In the genomic region with DNA sequence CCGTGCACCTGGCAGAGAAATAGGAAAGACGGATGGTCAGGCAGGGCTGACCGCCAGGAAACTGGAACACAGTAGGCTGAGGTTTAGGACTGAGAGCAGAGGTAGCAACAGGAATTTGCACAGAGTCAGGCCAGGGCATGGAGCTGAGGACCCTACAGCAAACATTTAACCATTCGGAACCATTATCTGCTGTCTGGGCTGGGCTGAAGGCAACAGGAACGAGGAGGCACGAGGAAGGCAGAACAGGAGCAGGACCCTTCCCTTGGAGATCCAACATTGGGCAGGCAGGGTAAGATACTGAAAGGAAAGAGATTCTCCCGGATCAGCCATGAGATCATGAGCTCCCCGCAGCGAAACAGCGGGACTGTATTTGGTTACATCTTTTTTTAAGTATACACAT, we compare ENCODE assay signal across 28 mouse cellular contexts. TPM values are rescaled to one million over a fixed set of nuclear protein-coding genes. Genes with fewer than 3 reads are reported as not detected.
DNase-seq lines count a peak whose midpoint lies in the region; ATAC-seq and TF ChIP-seq lines count a peak whose summit lies in the region.
"Had no signal": no experiment of that assay in that cellular context is flagged by ENCODE, and none has a peak within 500 bp of the region (broad histone marks: within the 10 kb centered on the region; RNA-seq: fewer than 3 reads in every experiment).

No protein-coding gene starts in this region.

- no peak for TF ChIP-seq EP300 in heart, adult 2 months (IDR thresholded peaks at IDR 0.05; ENCODE audit: insufficient read depth, low read depth, low read length)

- H3K9ac ChIP-seq in forebrain, embryonic 11.5 days (ENCODE audit: low read length), result no peak overlapping the region
- no peak overlapping the region for H3K9ac ChIP-seq in forebrain, embryonic 15.5 days (replicated peaks)
- no peak overlapping the region for H3K9ac ChIP-seq in heart, adult 2 months (ENCODE audit: low read depth, low read length)
- H3K9ac ChIP-seq: embryonic facial prominence, embryonic 12.5 days; embryonic facial prominence, embryonic 15.5 days; forebrain, embryonic 13.5 days had no signal

- no peak for TF ChIP-seq POLR2A in heart, adult 2 months (IDR thresholded peaks at IDR 0.05; ENCODE audit: insufficient read depth, low read depth, low read length)

- H3K4me3 ChIP-seq in forebrain, embryonic 11.5 days (ENCODE audit: low read depth, low read length), result no peak overlapping the region
- H3K4me3 ChIP-seq in forebrain, embryonic 15.5 days, result no peak overlapping the region
- H3K4me3 ChIP-seq in heart, adult 2 months, result no peak overlapping the region
- H3K4me3 ChIP-seq in E14TG2a.4 (replicated peaks; ENCODE audit: low read length), result 0 out of 2 replicates have a peak overlapping the region, but pooled peaks have one; percentile 79
- H3K4me3 ChIP-seq: embryonic facial prominence, embryonic 12.5 days; embryonic facial prominence, embryonic 15.5 days; erythroblast, embryonic 14.5 days; forebrain, embryonic 10.5 days; forebrain, embryonic 13.5 days had no signal

- WGBS in forebrain, embryonic 11.5 days, result 86% methylated on average over 10 of the region's 10 CpGs
- WGBS in forebrain, embryonic 15.5 days, result 79% methylated on average over 10 of the region's 10 CpGs
- WGBS in heart, adult 2 months, result 73% methylated on average over 10 of the region's 10 CpGs

- intact Hi-C loops in heart, adult 2 months (cut with DNase I), result loop anchor here (2.0 kb wide), 1 partner anchor 25 kb away; no protein-coding TSS in a partner anchor

- H3K27ac ChIP-seq in forebrain, embryonic 11.5 days (ENCODE audit: low read depth, low read length), result no peak overlapping the region
- no peak overlapping the region for H3K27ac ChIP-seq in forebrain, embryonic 15.5 days (replicated peaks)
- H3K27ac ChIP-seq in heart, adult 2 months, result no peak overlapping the region
- H3K27ac ChIP-seq: embryonic facial prominence, embryonic 12.5 days; embryonic facial prominence, embryonic 15.5 days; forebrain, embryonic 10.5 days; forebrain, embryonic 13.5 days had no signal

- no peaks in the 10 kb centered on the region for H3K79me2 ChIP-seq in heart, adult 2 months (replicated peaks; ENCODE audit: control insufficient read depth, insufficient read depth, low read length)

- peaks cover 67% of the 10 kb centered on the region for H3K27me3 ChIP-seq in forebrain, embryonic 11.5 days (ENCODE audit: control insufficient read depth, insufficient read depth, low read length)
- H3K27me3 ChIP-seq in forebrain, embryonic 15.5 days, result peaks cover 79% of the 10 kb centered on the region
- H3K27me3 ChIP-seq in heart, adult 2 months (ENCODE audit: control insufficient read depth, insufficient read depth, low read length), result no peaks in the 10 kb centered on the region
- H3K27me3 ChIP-seq in E14TG2a.4 (ENCODE audit: insufficient read depth, low read length), result peaks cover 73% of the 10 kb centered on the region

- ATAC-seq in forebrain, embryonic 11.5 days (replicated peaks; ENCODE audit: low FRiP score), result no peak
- no peak for ATAC-seq in forebrain, embryonic 15.5 days (replicated peaks)
- ATAC-seq: activated CD4-positive, CD25-positive, alpha-beta regulatory T cell, adult 4 months; forebrain, embryonic 13.5 days; forebrain, embryonic 16.5 days; Patski had no signal

- no peaks in the 10 kb centered on the region for H3K9me3 ChIP-seq in forebrain, embryonic 11.5 days (ENCODE audit: control insufficient read depth, low read length)
- no peaks in the 10 kb centered on the region for H3K9me3 ChIP-seq in forebrain, embryonic 15.5 days
- H3K9me3 ChIP-seq in E14TG2a.4 (ENCODE audit: low read length), result no peaks in the 10 kb centered on the region
- H3K9me3 ChIP-seq: embryonic facial prominence, embryonic 12.5 days; embryonic facial prominence, embryonic 15.5 days; forebrain, embryonic 10.5 days; forebrain, embryonic 13.5 days had no signal

- H3K4me1 ChIP-seq in forebrain, embryonic 11.5 days (replicated peaks; ENCODE audit: control insufficient read depth, insufficient read depth, low read length), result peaks cover 2% of the 10 kb centered on the region; the same call in 1 of the 2 replicates
- H3K4me1 ChIP-seq in forebrain, embryonic 15.5 days, result peaks cover 12% of the 10 kb centered on the region
- 0 out of 2 replicates have a peak, but pooled peaks cover 3% of the 10 kb centered on the region for H3K4me1 ChIP-seq in heart, adult 2 months (ENCODE audit: control insufficient read depth, insufficient read depth, low read length)
- peaks cover 47% of the 10 kb centered on the region for H3K4me1 ChIP-seq in E14TG2a.4 (replicated peaks; ENCODE audit: low read depth, low read length)

- DNase-seq in forebrain, embryonic 11.5 days (ENCODE audit: low spot score), result peak; percentile 45
- DNase-seq in heart, adult 11 months, result peak; percentile 74
- DNase-seq in heart, adult 2 months, result no peak
- no peak for DNase-seq in cerebellum, postnatal 4 days (ENCODE audit: low spot score in 2 of 2)
- DNase-seq: adrenal gland, adult 8-10 months; adrenal gland, postnatal 14 days; adrenal gland, postnatal 36 days; cerebellum, adult 11-12 months; cerebellum, adult 2 months; cerebellum, adult 9-10 months; cerebellum, postnatal 10 days; cerebellum, postnatal 25 days; embryo, embryonic 11 days had no signal

- no peak overlapping the region for H3K4me2 ChIP-seq in forebrain, embryonic 11.5 days (ENCODE audit: low read depth, low read length, severe bottlenecking)
- no peak overlapping the region for H3K4me2 ChIP-seq in forebrain, embryonic 15.5 days (replicated peaks)
- H3K4me2 ChIP-seq: embryonic facial prominence, embryonic 12.5 days; forebrain, embryonic 13.5 days had no signal

- H3K36me3 ChIP-seq in forebrain, embryonic 11.5 days (ENCODE audit: control insufficient read depth, insufficient read depth, low read length), result no peaks in the 10 kb centered on the region
- no peaks in the 10 kb centered on the region for H3K36me3 ChIP-seq in forebrain, embryonic 15.5 days
- H3K36me3 ChIP-seq in heart, adult 2 months (ENCODE audit: control insufficient read depth, insufficient read depth, low read length), result no peaks in the 10 kb centered on the region
- no peaks in the 10 kb centered on the region for H3K36me3 ChIP-seq in E14TG2a.4 (ENCODE audit: insufficient read depth, low read length)
- H3K36me3 ChIP-seq: embryonic facial prominence, embryonic 12.5 days; embryonic facial prominence, embryonic 15.5 days; forebrain, embryonic 10.5 days; G1E had no signal

- TF ChIP-seq CTCF in heart, adult 2 months (IDR thresholded peaks at IDR 0.05), result no peak
- TF ChIP-seq CTCF in E14TG2a.4 (conservative IDR thresholded peaks at IDR 0.05; ENCODE audit: low read length), result no peak

RNA-seq across cellular contexts. Expression of a gene that starts 2.4 kb away (rescaled TPM):
- not detected in 2 replicates for polyA plus RNA-seq in forebrain, embryonic 11.5 days (2014; fragmentation: Nextera tagmentation; extraction: Ambion mirVana)
- polyA plus RNA-seq in forebrain, embryonic 15.5 days (2015; fragmentation: Nextera tagmentation; extraction: Ambion mirVana), result not detected in 2 replicates
- 1 to 10 TPM; 5.9 to 6.0 TPM for total RNA-seq in heart, adult 2 months (2021)
- polyA plus RNA-seq in heart, adult 2 months (2012; rRNA removed), result 6.7 and 7.6 TPM in 2 replicates
- total RNA-seq: adrenal gland, adult 18-20 months; adrenal gland, adult 8-10 months; adrenal gland, postnatal 14 days; adrenal gland, postnatal 36 days; common myeloid progenitor, adult 5-6 weeks had no signal
- polyA plus RNA-seq: activated CD4-positive, CD25-positive, alpha-beta regulatory T cell, adult 4 months; cerebellum, adult 2 months; embryonic facial prominence, embryonic 12.5 days; erythroblast, embryonic 14.5 days; forebrain, embryonic 10.5 days; forebrain, embryonic 13.5 days; forebrain, embryonic 16.5 days; frontal cortex, adult 2 months; G1E had no signal

RNA-seq across cellular contexts. Expression of a gene that starts 5.7 kb away (rescaled TPM):
- 0.33 and 0.67 TPM in 2 replicates for polyA plus RNA-seq in forebrain, embryonic 11.5 days (2014; fragmentation: Nextera tagmentation; extraction: Ambion mirVana)
- not detected in 2 replicates for polyA plus RNA-seq in forebrain, embryonic 15.5 days (2015; fragmentation: Nextera tagmentation; extraction: Ambion mirVana)
- total RNA-seq in heart, adult 2 months (2021), result under 1 TPM; 0.11 to 0.50 TPM
- polyA plus RNA-seq in heart, adult 2 months (2012; rRNA removed), result 0.32 and 0.43 TPM in 2 replicates
- total RNA-seq: adrenal gland, postnatal 14 days; adrenal gland, postnatal 36 days; common myeloid progenitor, adult 5-6 weeks had no signal
- polyA plus RNA-seq: activated CD4-positive, CD25-positive, alpha-beta regulatory T cell, adult 4 months; erythroblast, embryonic 14.5 days; forebrain, embryonic 13.5 days had no signal

RNA-seq across cellular contexts. Expression of a gene that starts 12.3 kb away (rescaled TPM):
- 79.8 and 87.9 TPM in 2 replicates for polyA plus RNA-seq in forebrain, embryonic 11.5 days (2014; fragmentation: Nextera tagmentation; extraction: Ambion mirVana)
- 220 and 231 TPM in 2 replicates for polyA plus RNA-seq in forebrain, embryonic 15.5 days (2015; fragmentation: Nextera tagmentation; extraction: Ambion mirVana)
- 10 to 100 TPM; 85.0 to 99.5 TPM for total RNA-seq in heart, adult 2 months (2021)
- polyA plus RNA-seq in heart, adult 2 months (2012; rRNA removed), result 117 and 151 TPM in 2 replicates

RNA-seq across cellular contexts. Expression of a gene that starts 12.8 kb away (rescaled TPM):
- polyA plus RNA-seq in forebrain, embryonic 11.5 days (2014; fragmentation: Nextera tagmentation; extraction: Ambion mirVana), result not detected in 2 replicates
- 0.68 and 1.4 TPM in 2 replicates for polyA plus RNA-seq in forebrain, embryonic 15.5 days (2015; fragmentation: Nextera tagmentation; extraction: Ambion mirVana)
- total RNA-seq in heart, adult 2 months (2021), result not detected
- polyA plus RNA-seq in heart, adult 2 months (2012; rRNA removed), result 0.84 TPM in 1 of 2 replicates, not detected in the other
- total RNA-seq: adrenal gland, adult 18-20 months; adrenal gland, adult 8-10 months; adrenal gland, postnatal 14 days; adrenal gland, postnatal 36 days; common myeloid progenitor, adult 5-6 weeks; G1E had no signal
- polyA plus RNA-seq: activated CD4-positive, CD25-positive, alpha-beta regulatory T cell, adult 4 months; C2C12; erythroblast, embryonic 14.5 days; forebrain, embryonic 10.5 days; frontal cortex, adult 2 months; G1E had no signal

RNA-seq across cellular contexts. Expression of a gene that starts 26.8 kb away (rescaled TPM):
- 37.0 and 37.6 TPM in 2 replicates for polyA plus RNA-seq in forebrain, embryonic 11.5 days (2014; fragmentation: Nextera tagmentation; extraction: Ambion mirVana)
- polyA plus RNA-seq in forebrain, embryonic 15.5 days (2015; fragmentation: Nextera tagmentation; extraction: Ambion mirVana), result 19.4 and 19.6 TPM in 2 replicates
- 100 to 1,000 TPM in 1 of 2 experiments, 10 to 100 TPM in 1; 96.9 to 115 TPM for total RNA-seq in heart, adult 2 months (2021)
- 111 and 135 TPM in 2 replicates for polyA plus RNA-seq in heart, adult 2 months (2012; rRNA removed)

Comparison
In these comparisons a context has a peak if more than half of its experiments do, and no peak if none do; other contexts are left out.
1. DNase-seq: peak in forebrain, embryonic 11.5 days (single experiment) and heart, adult 11 months (single experiment); none in heart, adult 2 months (0 of 2) and cerebellum, postnatal 4 days (0 of 2).